ENCODE assay signal across 21 mouse cellular contexts in the genomic region with DNA sequence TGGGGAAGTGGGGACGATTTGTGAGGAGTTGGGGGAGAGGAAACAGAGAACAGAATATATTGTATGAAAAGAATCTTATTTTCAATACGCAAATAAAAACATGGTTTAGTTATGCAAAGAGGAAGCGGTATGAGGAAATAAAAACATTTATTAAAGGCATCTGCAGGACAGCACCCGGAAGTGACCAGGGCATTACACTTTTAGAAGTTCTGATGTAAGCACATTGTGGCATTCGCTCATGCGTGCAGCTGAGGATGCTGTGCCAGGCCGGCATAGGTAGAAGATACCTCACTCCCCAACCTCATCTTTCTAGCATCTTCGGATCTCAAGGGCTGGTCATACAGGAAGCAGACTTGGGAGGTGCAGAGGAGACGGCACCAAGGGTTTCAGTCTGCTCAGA. TPM values are rescaled to one million over a fixed set of nuclear protein-coding genes. Genes with fewer than 3 reads are reported as not detected.
DNase-seq lines count a peak whose midpoint lies in the region; TF ChIP-seq lines count a peak whose summit lies in the region.
"Had no signal": no experiment of that assay in that cellular context is flagged by ENCODE, and none has a peak within 500 bp of the region (broad histone marks: within the 10 kb centered on the region; RNA-seq: fewer than 3 reads in every experiment).

No protein-coding gene starts in this region.

- no peak for TF ChIP-seq POLR2A in liver, adult 2 months (IDR thresholded peaks at IDR 0.05; ENCODE audit: extremely low read depth, insufficient read depth, low read length)

- no peaks in the 10 kb centered on the region; the same call in 1 of the 2 replicates for H3K36me3 ChIP-seq in liver, adult 2 months (ENCODE audit: control insufficient read depth, insufficient read depth, low read length)
- H3K36me3 ChIP-seq in ES-E14 (ENCODE audit: control insufficient read depth, insufficient read depth, low read length, poor library complexity, severe bottlenecking) (peaks cover 4% of the 10 kb centered on the region), macrophage (ENCODE audit: inconsistent target) (peaks cover 14% of the 10 kb centered on the region)
- H3K36me3 ChIP-seq: embryonic facial prominence, embryonic 12.5 days; hindbrain, embryonic 12.5 days; limb, embryonic 13.5 days; midbrain, embryonic 15.5 days; neural tube, embryonic 15.5 days had no signal

- TF ChIP-seq CTCF in liver, adult 2 months (IDR thresholded peaks at IDR 0.05; ENCODE audit: low read depth, low read length), result no peak

- 74% methylated on average over 9 of the region's 9 CpGs for WGBS in liver, adult 2 months
- WGBS in macrophage (ENCODE audit: missing documents), result 51% methylated on average over 9 of the region's 9 CpGs

- H3K9me3 ChIP-seq in ES-E14 (ENCODE audit: control insufficient read depth, insufficient read depth, low read depth, low read length), result no peaks in the 10 kb centered on the region
- H3K9me3 ChIP-seq: embryonic facial prominence, embryonic 12.5 days; hindbrain, embryonic 12.5 days; kidney, embryonic 15.5 days; limb, embryonic 13.5 days; liver, embryonic 15.5 days; midbrain, embryonic 15.5 days; neural tube, embryonic 15.5 days had no signal

- in situ Hi-C loops in ES-E14 (cut with MboI; ENCODE audit: low sequenced_read_pairs in 2 of 2, unreplicated experiment in 2 of 2), result no loop called here

- peaks cover 22% of the 10 kb centered on the region for H3K4me1 ChIP-seq in liver, adult 2 months (ENCODE audit: control insufficient read depth, insufficient read depth, low read length)
- peaks cover 7 to 42% of the 10 kb centered on the region in 2 experiments for H3K4me1 ChIP-seq in ES-E14 (ENCODE audit: control insufficient read depth in 2 of 2, insufficient read depth in 2 of 2, low read length in 2 of 2, poor library complexity in 1 of 2)
- H3K4me1 ChIP-seq: embryonic facial prominence, embryonic 12.5 days; hindbrain, embryonic 12.5 days; limb, embryonic 13.5 days; midbrain, embryonic 15.5 days; neural tube, embryonic 15.5 days had no signal

- DNase-seq in liver, adult 2 months (ENCODE audit: extremely low read depth, low read depth, low spot score), result no peak
- DNase-seq in liver (no peak), ES-E14 (ENCODE audit: low read depth, low spot score) (no peak)
- no peak for DNase-seq in retina, postnatal 1 day
- no peak for DNase-seq in frontal cortex, postnatal 14 days (ENCODE audit: low spot score in 2 of 2)
- no peak for DNase-seq in thymus, postnatal 10 days (ENCODE audit: low spot score in 2 of 2)
- DNase-seq: cerebellum, adult 9-11 months; heart, postnatal 10 days; layer of hippocampus, postnatal 36 days; thymus, adult 2 months had no signal

- H3K27ac ChIP-seq in liver, adult 2 months (replicated peaks; ENCODE audit: insufficient read depth, low read depth, low read length), result peak overlapping the region; percentile 43; the same call in 1 of the 2 replicates
- H3K27ac ChIP-seq in ES-E14 (ENCODE audit: insufficient read depth, low read depth, low read length, poor library complexity, severe bottlenecking) (peak overlapping the region; percentile 33; the same call in 1 of the 2 replicates), macrophage (peak overlapping the region; percentile 41)
- H3K27ac ChIP-seq: embryonic facial prominence, embryonic 12.5 days; hindbrain, embryonic 12.5 days; kidney, embryonic 15.5 days; layer of hippocampus, adult 2 months; limb, embryonic 13.5 days; liver, embryonic 15.5 days; midbrain, embryonic 15.5 days; neural tube, embryonic 15.5 days had no signal

- no peak overlapping the region for H3K4me3 ChIP-seq in liver, adult 2 months (ENCODE audit: insufficient read depth, low read depth, low read length)
- H3K4me3 ChIP-seq in ES-E14 (ENCODE audit: insufficient read depth in 1 of 2, low read depth in 1 of 2, low read length in 2 of 2, poor library complexity in 1 of 2, severe bottlenecking in 1 of 2) (no peak overlapping the region), macrophage (ENCODE audit: inconsistent target) (no peak overlapping the region)
- H3K4me3 ChIP-seq: embryonic facial prominence, embryonic 12.5 days; erythroblast, embryonic 14.5 days; hindbrain, embryonic 12.5 days; kidney, embryonic 15.5 days; layer of hippocampus, adult 2 months; limb, embryonic 13.5 days; liver, embryonic 15.5 days; midbrain, embryonic 15.5 days; neural tube, embryonic 15.5 days had no signal

- H3K79me2 ChIP-seq in liver, adult 2 months (ENCODE audit: control insufficient read depth, insufficient read depth, low read length), result no peaks in the 10 kb centered on the region
- no peaks in the 10 kb centered on the region for H3K79me2 ChIP-seq in macrophage (ENCODE audit: inconsistent target)

- H3K27me3 ChIP-seq in liver, adult 2 months (ENCODE audit: control insufficient read depth, insufficient read depth, low read length), result no peaks in the 10 kb centered on the region
- H3K27me3 ChIP-seq: embryonic facial prominence, embryonic 12.5 days; hindbrain, embryonic 12.5 days; kidney, embryonic 15.5 days; limb, embryonic 13.5 days; liver, embryonic 15.5 days; midbrain, embryonic 15.5 days; neural tube, embryonic 15.5 days had no signal

- no peak overlapping the region for H3K9ac ChIP-seq in liver, adult 2 months (ENCODE audit: low read depth, low read length)
- no peak overlapping the region for H3K9ac ChIP-seq in ES-E14 (ENCODE audit: insufficient read depth, low read depth, low read length, poor library complexity, severe bottlenecking)
- H3K9ac ChIP-seq: hindbrain, embryonic 12.5 days; kidney, embryonic 15.5 days; limb, embryonic 13.5 days; liver, embryonic 15.5 days; midbrain, embryonic 15.5 days; neural tube, embryonic 15.5 days had no signal

TF ChIP-seq in ES-E14, 5 proteins besides CTCF, POLR2A, EP300 and RAD21:
- TF ChIP-seq HCFC1 (IDR thresholded peaks at IDR 0.05; ENCODE audit: borderline replicate concordance, insufficient read depth, low read length) (no peak), CHD2 (IDR thresholded peaks at IDR 0.05; ENCODE audit: low read depth, low read length) (no peak), MAFK (IDR thresholded peaks at IDR 0.05; ENCODE audit: insufficient read depth, low read depth, low read length) (no peak), ZC3H11A (IDR thresholded peaks at IDR 0.05; ENCODE audit: borderline replicate concordance, low read depth, low read length) (no peak), ZNF384 (IDR thresholded peaks at IDR 0.05; ENCODE audit: low read depth, low read length) (no peak)

RNA-seq across cellular contexts. Expression of a gene that starts 10.3 kb away (rescaled TPM):
- not detected in 2 replicates for total RNA-seq in liver, adult 2 months (2014; rRNA removed)
- 0.16 TPM in 1 of 2 replicates, not detected in the other for polyA plus RNA-seq in liver, adult 2 months (2012; rRNA removed)
- 0.22 and 0.53 TPM in 2 replicates for total RNA-seq in ES-E14 (2012; rRNA removed)
- total RNA-seq in macrophage (2018; cell fraction: chromatin; rRNA removed), result 1 to 10 TPM in 12 of 26 experiments, under 1 TPM in 2, not detected in 12; 0.88 to 3.4 (median 1.3) TPM
- total RNA-seq in macrophage (2018; cell fraction: cytosol; rRNA removed), result under 1 TPM in 8 of 26 experiments, not detected in 18; 0.14 to 0.42 (median 0.19) TPM
- 1 to 10 TPM in 12 of 26 experiments, under 1 TPM in 3, not detected in 11; 0.53 to 5.5 (median 1.5) TPM for total RNA-seq in macrophage (2018; cell fraction: nucleus; rRNA removed)
- polyA plus RNA-seq in macrophage (2018), result not detected in 3 replicates
- polyA plus RNA-seq: embryonic facial prominence, embryonic 12.5 days; erythroblast, embryonic 14.5 days; forebrain, embryonic 14.5 days; hindbrain, embryonic 12.5 days; midbrain, embryonic 15.5 days; neural tube, embryonic 15.5 days had no signal

RNA-seq across cellular contexts. Expression of a gene that starts 13.5 kb away (rescaled TPM):
- total RNA-seq in liver, adult 2 months (2014; rRNA removed), result 37.5 and 44.2 TPM in 2 replicates
- 27.9 and 43.0 TPM in 2 replicates for polyA plus RNA-seq in liver, adult 2 months (2012; rRNA removed)
- total RNA-seq in ES-E14 (2012; rRNA removed), result 28.0 and 40.1 TPM in 2 replicates
- total RNA-seq in macrophage (2018; cell fraction: chromatin; rRNA removed), result 1,000 to 10,000 TPM in 16 of 26 experiments, 100 to 1,000 TPM in 10; 182 to 4,122 (median 1,484) TPM
- 1,000 to 10,000 TPM in 3 of 26 experiments, 100 to 1,000 TPM in 20, 10 to 100 TPM in 3; 70.8 to 1,263 (median 454) TPM for total RNA-seq in macrophage (2018; cell fraction: cytosol; rRNA removed)
- total RNA-seq in macrophage (2018; cell fraction: nucleus; rRNA removed), result 1,000 to 10,000 TPM in 16 of 26 experiments, 100 to 1,000 TPM in 10; 125 to 4,136 (median 1,548) TPM
- 39.6 to 162 TPM (median 77.3 TPM) in 3 replicates for polyA plus RNA-seq in macrophage (2018)
